Mouse (Mus musculus) intestine, postnatal 0 days (tissue): Measurements from ENCODE around the gene Cntnap5c. TPM values are rescaled to one million over a fixed set of nuclear protein-coding genes. Genes with fewer than 3 reads are reported as not detected.
A peak's percentile ranks its signal among the peaks of the same experiment; 100 is the strongest.

Experiments used
- ATAC-seq: fragments of 200-750 bp; cut with Nextera tagmentation; 2 replicates; pipeline ENCODE4 v1.8.0; 2017; ENCODE audit warnings: mild to moderate bottlenecking, moderate TSS enrichment, moderate library complexity
- H3K27ac ChIP-seq: fragments of 300-500 bp; sonication (generic); 2 replicates; pipeline ENCODE4 v1.5.1; 2014; ENCODE audit warnings: mild to moderate bottlenecking, low read depth, low read length, moderate library complexity
- H3K27me3 ChIP-seq: fragments of 300-500 bp; sonication (generic); replicated peaks from 2 replicates; pipeline ENCODE4 v1.6.1; 2014; ENCODE audit warnings: low read length, mixed read lengths; ENCODE audit not compliant: control insufficient read depth, insufficient read depth
- H3K36me3 ChIP-seq: fragments of 300-500 bp; sonication (generic); 2 replicates; pipeline ENCODE4 v1.6.1; 2014; ENCODE audit warnings: mild to moderate bottlenecking, moderate library complexity; ENCODE audit not compliant: control insufficient read depth, insufficient read depth
- H3K4me1 ChIP-seq: fragments of 300-500 bp; sonication (generic); replicated peaks from 2 replicates; pipeline ENCODE4 v1.6.1; 2014; ENCODE audit warnings: antibody characterized with exemption, low read length, mixed read lengths; ENCODE audit not compliant: control insufficient read depth, insufficient read depth
- H3K4me2 ChIP-seq: fragments of 300-500 bp; sonication (generic); replicated peaks from 2 replicates; pipeline ENCODE4 v1.6.1; 2014; ENCODE audit warnings: low read depth, mild to moderate bottlenecking, moderate library complexity
- H3K4me3 ChIP-seq: fragments of 300-500 bp; sonication (generic); 2 replicates; pipeline ENCODE4 v1.5.1; 2014; ENCODE audit warnings: low read depth, low read length
- H3K9ac ChIP-seq: fragments of 300-500 bp; sonication (generic); 2 replicates; pipeline ENCODE4 v1.6.1; 2014; ENCODE audit warnings: mild to moderate bottlenecking, low read depth, low read length
- H3K9me3 ChIP-seq: fragments of 300-500 bp; sonication (generic); 2 replicates; pipeline ENCODE4 v1.6.1; 2016; ENCODE audit warnings: mixed run types; ENCODE audit not compliant: control insufficient read depth
- CTCF ChIP-seq: sonication (generic); IDR thresholded peaks from 2 replicates; pipeline ENCODE4 v1.5.1; 2016; ENCODE audit warnings: low read depth, mild to moderate bottlenecking, control low read depth, antibody characterized with exemption, moderate library complexity
- WGBS: fragments of 180-500 bp; shearing (Covaris S2); extraction: QIAGEN DNeasy Blood & Tissue Kit; methylation state at CpG from one replicate; pipeline ENCODE4 v1.1.7; 2014; 5-methylcytosine and 5-hydroxymethylcytosine counted together
- polyA plus RNA-seq: library from polyadenylated mRNA; unstranded; fragments of >200 nt; fragmentation: Nextera tagmentation; extraction: Ambion mirVana; gene quantifications from 2 replicates; pipeline ENCODE4 v1.2.1, GENCODE M21; 2015

Gene Cntnap5c
- polyA plus RNA-seq = not detected in 2 replicates

- no peak for TF ChIP-seq CTCF
- 21% methylated on average over 26 of the region's 26 CpGs for WGBS
- peak; percentile 75 for ATAC-seq
- Histone ChIP-seq H3K4me2 (no peak within 1 kb of the TSS), H3K4me3 (no peak within 1 kb of the TSS), H3K27me3 (no peaks in the 10 kb centered on the region), H3K9ac (no peak within 1 kb of the TSS), H3K27ac (no peak within 1 kb of the TSS), H3K4me1 (no peaks in the 10 kb centered on the region), H3K36me3 (no peaks in the 10 kb centered on the region), H3K9me3 (no peaks in the 10 kb centered on the region)
These were observed at the start of gene Cntnap5c for GRCm38 (mm10) chr17:57768622-57769610. Gene Cntnap5c (plus strand): TSS chr17:57769570.

DNA sequence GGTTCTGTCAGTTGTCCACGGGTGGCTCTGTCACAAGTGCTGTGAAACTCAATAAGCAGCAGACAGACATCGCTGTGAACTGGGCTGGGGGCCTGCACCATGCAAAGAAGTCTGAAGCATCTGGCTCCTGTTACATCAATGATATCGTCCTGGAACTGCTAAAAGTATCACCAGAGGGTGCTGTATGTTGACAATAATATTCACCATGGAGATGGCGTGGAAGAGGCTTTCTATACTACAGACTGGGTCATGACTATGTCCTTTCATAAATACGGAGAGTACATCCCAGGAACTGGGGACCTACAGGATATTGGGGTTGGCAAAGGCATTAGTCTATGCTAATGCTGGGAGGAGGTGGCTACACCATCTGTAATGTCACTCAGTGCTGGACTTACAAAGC is 27.3 kb upstream of the Cntnap5c start, which contains the start of gene Gm21834:
TSS of gene Gm21834 (minus strand) at position 101 of the 400 bp plus-strand sequence.
- WGBS = 79% methylated on average over 5 of the region's 5 CpGs
- Histone ChIP-seq H3K9me3 (no peaks in the 10 kb centered on the region), H3K9ac (no peak within 1 kb of the TSS), H3K27ac (no peak within 1 kb of the TSS), H3K4me1 (no peaks in the 10 kb centered on the region), H3K36me3 (no peaks in the 10 kb centered on the region), H3K27me3 (no peaks in the 10 kb centered on the region), H3K4me2 (no peak within 1 kb of the TSS), H3K4me3 (no peak within 1 kb of the TSS)
- TF ChIP-seq CTCF = no peak
- no peak for ATAC-seq

- 49% methylated on average over 1 of the region's 1 CpGs for WGBS
- no peak for ATAC-seq
- no peak overlapping the region for H3K4me2 ChIP-seq
These were observed 11.3 kb upstream of the Cntnap5c start for GRCm38 (mm10) chr17:57758033-57758432.

DNA sequence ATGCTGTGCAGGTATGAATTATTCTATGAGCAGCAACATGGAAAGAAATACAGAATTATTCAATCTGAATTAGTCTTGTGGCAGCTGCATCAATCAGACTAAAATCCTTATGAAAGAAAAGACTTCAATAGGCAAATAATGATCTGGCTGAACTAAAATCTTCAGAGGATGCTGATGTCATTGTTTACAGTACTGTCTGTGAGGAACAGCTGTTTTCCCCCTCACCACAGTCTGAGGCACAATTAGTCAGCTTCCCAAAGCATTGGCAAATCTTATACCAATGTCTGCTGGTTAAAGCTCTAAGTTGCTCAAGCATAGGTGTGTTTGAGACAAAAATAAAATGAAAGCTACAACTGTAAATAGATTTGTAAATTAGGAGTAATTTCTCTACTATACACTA is 2.1 kb upstream of the Cntnap5c start:
- no peak for ATAC-seq
- TF ChIP-seq CTCF = no peak

More at GRCm38 (mm10) chr17:57758033-57758432, 11.3 kb upstream of the Cntnap5c start:
- no peaks in the 10 kb centered on the region for H3K4me1 ChIP-seq
- H3K4me3 ChIP-seq = no peak overlapping the region
- H3K27me3 ChIP-seq = no peaks in the 10 kb centered on the region
- no peak overlapping the region for H3K9ac ChIP-seq
- no peak overlapping the region for H3K27ac ChIP-seq
- H3K36me3 ChIP-seq = no peaks in the 10 kb centered on the region
- TF ChIP-seq CTCF = no peak
- H3K9me3 ChIP-seq = no peaks in the 10 kb centered on the region

DNA sequence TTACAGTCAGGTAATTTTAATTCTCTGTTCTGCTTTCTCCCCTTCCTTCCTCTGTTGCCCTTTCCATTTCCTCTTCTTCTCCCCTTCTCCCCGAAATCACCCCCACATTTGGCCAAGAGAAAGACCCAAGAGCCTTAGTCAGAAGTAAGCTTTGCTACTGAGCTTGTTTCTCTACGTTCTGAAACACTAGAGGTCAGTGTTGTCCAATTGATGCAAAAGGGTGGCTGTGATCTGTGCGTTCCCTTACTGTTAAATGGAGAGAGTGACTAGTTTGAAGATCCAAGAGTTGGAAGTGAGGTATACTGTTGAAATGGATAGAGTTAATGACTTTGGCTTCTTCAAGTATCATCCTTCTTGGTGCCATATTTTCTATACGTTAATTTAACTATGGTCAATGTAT is 1.5 kb downstream of the Cntnap5c start:
- Histone ChIP-seq H3K27me3 (no peaks in the 10 kb centered on the region), H3K9me3 (no peaks in the 10 kb centered on the region), H3K27ac (no peak overlapping the region), H3K4me3 (no peak overlapping the region), H3K4me1 (no peaks in the 10 kb centered on the region), H3K4me2 (no peak overlapping the region), H3K9ac (no peak overlapping the region), H3K36me3 (no peaks in the 10 kb centered on the region)
- TF ChIP-seq CTCF = peak; percentile 82
- 12% methylated on average over 4 of the region's 4 CpGs for WGBS
- no peak for ATAC-seq

More for the DNA sequence above, 2.1 kb upstream of the Cntnap5c start:
- H3K9me3 ChIP-seq = no peaks in the 10 kb centered on the region
- H3K9ac ChIP-seq = no peak overlapping the region
- H3K27me3 ChIP-seq = no peaks in the 10 kb centered on the region
- no peaks in the 10 kb centered on the region for H3K36me3 ChIP-seq
- H3K27ac ChIP-seq = no peak overlapping the region
- H3K4me2 ChIP-seq = no peak overlapping the region
- H3K4me3 ChIP-seq = no peak overlapping the region
- no peaks in the 10 kb centered on the region for H3K4me1 ChIP-seq

DNA sequence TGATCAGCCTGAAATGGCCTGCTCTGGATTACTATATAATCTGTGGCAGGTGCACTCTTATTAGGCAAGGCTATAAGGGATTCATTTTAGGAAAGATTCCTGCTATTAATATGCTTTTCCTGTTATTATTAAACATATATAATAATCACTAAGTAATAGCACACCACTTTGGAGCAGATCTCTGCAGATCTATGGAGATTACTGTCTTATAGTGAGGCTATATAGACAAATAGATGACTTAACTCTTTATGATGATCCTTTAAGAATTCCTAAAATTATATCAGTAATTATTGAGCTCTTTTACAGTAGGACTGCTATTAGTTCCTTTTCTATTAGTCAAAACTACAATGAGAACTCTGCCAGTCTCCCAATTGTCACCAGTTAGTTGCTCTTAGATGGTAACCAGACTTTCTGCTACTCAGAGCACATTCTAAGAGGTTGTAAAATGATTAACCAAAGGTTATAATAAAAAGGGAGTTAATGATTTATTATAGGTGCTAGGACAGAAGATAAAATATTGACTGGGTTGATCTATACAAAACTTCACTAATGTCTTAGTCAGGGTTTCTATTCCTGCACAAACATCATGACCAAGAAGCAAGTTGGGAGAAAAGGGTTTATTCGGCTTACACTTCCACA is 18.9 kb downstream of the Cntnap5c start:
- Histone ChIP-seq H3K27ac (no peak overlapping the region), H3K36me3 (no peaks in the 10 kb centered on the region), H3K9me3 (no peaks in the 10 kb centered on the region), H3K9ac (no peak overlapping the region), H3K27me3 (no peaks in the 10 kb centered on the region), H3K4me3 (no peak overlapping the region), H3K4me1 (no peaks in the 10 kb centered on the region), H3K4me2 (no peak overlapping the region)
- ATAC-seq = 0 out of 2 replicates have a peak, but pooled peaks have one; percentile 19
- no peak for TF ChIP-seq CTCF
- WGBS = 48% methylated on average over 1 of the region's 1 CpGs
